ENCODE assay signal across 28 mouse cellular contexts in genomic region chr12:102748256-102748655, GRCm38 (mm10). TPM values are rescaled to one million over a fixed set of nuclear protein-coding genes. Genes with fewer than 3 reads are reported as not detected.
DNase-seq lines count a peak whose midpoint lies in the region; ATAC-seq and TF ChIP-seq lines count a peak whose summit lies in the region.
"Had no signal": no experiment of that assay in that cellular context is flagged by ENCODE, and none has a peak within 500 bp of the region (broad histone marks: within the 10 kb centered on the region; RNA-seq: fewer than 3 reads in every experiment).

No protein-coding gene starts in this region.

- H3K4me1 ChIP-seq in heart, embryonic 10.5 days, result peaks cover 10% of the 10 kb centered on the region
- peaks cover 8% of the 10 kb centered on the region; the same call in 1 of the 2 replicates for H3K4me1 ChIP-seq in heart, embryonic 11.5 days (ENCODE audit: control insufficient read depth, insufficient read depth, low read length)
- H3K4me1 ChIP-seq in lung, postnatal 0 days (ENCODE audit: insufficient read depth, low read depth, low read length), result peaks cover 5% of the 10 kb centered on the region; the same call in 1 of the 2 replicates
- H3K4me1 ChIP-seq in lung, adult 2 months (ENCODE audit: control insufficient read depth, insufficient read depth, low read length), result peaks cover 7% of the 10 kb centered on the region

- TF ChIP-seq EP300 in lung, postnatal 0 days (IDR thresholded peaks at IDR 0.05), result no peak

- H3K27ac ChIP-seq in heart, embryonic 10.5 days, result no peak overlapping the region
- H3K27ac ChIP-seq in heart, embryonic 11.5 days (ENCODE audit: low read depth, low read length), result no peak overlapping the region
- no peak overlapping the region for H3K27ac ChIP-seq in lung, postnatal 0 days (ENCODE audit: low read length)
- peak overlapping the region; percentile 45 for H3K27ac ChIP-seq in macrophage
- H3K27ac ChIP-seq: embryonic facial prominence, embryonic 15.5 days; forebrain, embryonic 15.5 days; heart, adult 2 months; heart, embryonic 13.5 days; hindbrain, embryonic 12.5 days had no signal

- H3K27me3 ChIP-seq in heart, embryonic 10.5 days (ENCODE audit: insufficient read depth, poor library complexity, severe bottlenecking), result no peaks in the 10 kb centered on the region
- no peaks in the 10 kb centered on the region for H3K27me3 ChIP-seq in heart, embryonic 11.5 days (ENCODE audit: control insufficient read depth, insufficient read depth, low read length)
- H3K27me3 ChIP-seq in lung, postnatal 0 days (replicated peaks; ENCODE audit: insufficient read depth, low read length), result no peaks in the 10 kb centered on the region
- H3K27me3 ChIP-seq: CH12.LX; embryonic facial prominence, embryonic 15.5 days; forebrain, embryonic 15.5 days; heart, embryonic 13.5 days; hindbrain, embryonic 12.5 days had no signal

- H3K4me3 ChIP-seq in heart, embryonic 10.5 days, result no peak overlapping the region
- H3K4me3 ChIP-seq in heart, embryonic 11.5 days (ENCODE audit: low read depth, low read length), result no peak overlapping the region
- no peak overlapping the region for H3K4me3 ChIP-seq in lung, postnatal 0 days (ENCODE audit: low read depth, low read length)
- H3K4me3 ChIP-seq in lung, adult 2 months (replicated peaks; ENCODE audit: extremely low read depth, low read depth, low read length), result no peak overlapping the region
- no peak overlapping the region for H3K4me3 ChIP-seq in macrophage (ENCODE audit: inconsistent target)
- H3K4me3 ChIP-seq: embryonic facial prominence, embryonic 15.5 days; forebrain, embryonic 15.5 days; heart, adult 2 months; heart, embryonic 13.5 days; hindbrain, embryonic 12.5 days had no signal

- H3K36me3 ChIP-seq in heart, embryonic 10.5 days, result peaks cover 19% of the 10 kb centered on the region
- 0 out of 2 replicates have a peak, but pooled peaks cover 3% of the 10 kb centered on the region for H3K36me3 ChIP-seq in heart, embryonic 11.5 days (ENCODE audit: control insufficient read depth, insufficient read depth, low read length)
- no peaks in the 10 kb centered on the region for H3K36me3 ChIP-seq in lung, postnatal 0 days (ENCODE audit: insufficient read depth, low read length)
- H3K36me3 ChIP-seq in macrophage (ENCODE audit: inconsistent target), result no peaks in the 10 kb centered on the region

- H3K9me3 ChIP-seq in heart, embryonic 10.5 days, result no peaks in the 10 kb centered on the region
- H3K9me3 ChIP-seq in heart, embryonic 11.5 days (replicated peaks; ENCODE audit: control insufficient read depth, low read length), result no peaks in the 10 kb centered on the region
- H3K9me3 ChIP-seq in lung, postnatal 0 days (ENCODE audit: low read length), result no peaks in the 10 kb centered on the region
- H3K9me3 ChIP-seq: embryonic facial prominence, embryonic 15.5 days; forebrain, embryonic 15.5 days; heart, embryonic 13.5 days; hindbrain, embryonic 12.5 days had no signal

- ATAC-seq in heart, embryonic 11.5 days (replicated peaks; ENCODE audit: insufficient number of reproducible peaks, low FRiP score, low TSS enrichment), result no peak
- ATAC-seq in lung, postnatal 0 days, result no peak
- ATAC-seq in erythroblast, adult 5-6 weeks (replicated peaks; ENCODE audit: low FRiP score, poor library complexity, severe bottlenecking), result no peak
- ATAC-seq: forebrain, embryonic 15.5 days; hindbrain, embryonic 16.5 days had no signal

- no peak overlapping the region for H3K4me2 ChIP-seq in heart, embryonic 11.5 days
- no peak overlapping the region for H3K4me2 ChIP-seq in lung, postnatal 0 days (replicated peaks; ENCODE audit: low read depth, low read length)
- H3K4me2 ChIP-seq: embryonic facial prominence, embryonic 15.5 days; forebrain, embryonic 15.5 days; heart, embryonic 13.5 days; hindbrain, embryonic 12.5 days had no signal

- H3K79me2 ChIP-seq in macrophage (ENCODE audit: inconsistent target), result peaks cover 85% of the 10 kb centered on the region

- no peak overlapping the region for H3K9ac ChIP-seq in heart, embryonic 11.5 days (ENCODE audit: low read depth, low read length)
- H3K9ac ChIP-seq in lung, postnatal 0 days (replicated peaks; ENCODE audit: low read depth), result no peak overlapping the region
- H3K9ac ChIP-seq: embryonic facial prominence, embryonic 15.5 days; forebrain, embryonic 15.5 days; heart, embryonic 13.5 days; hindbrain, embryonic 12.5 days had no signal

- no peak for TF ChIP-seq POLR2A in lung, adult 2 months (IDR thresholded peaks at IDR 0.05; ENCODE audit: borderline replicate concordance, extremely low read depth, low read depth, low read length)

- no peak for TF ChIP-seq CTCF in lung, postnatal 0 days (IDR thresholded peaks at IDR 0.05)
- no peak for TF ChIP-seq CTCF in lung, adult 2 months (IDR thresholded peaks at IDR 0.05; ENCODE audit: insufficient read depth, low read length)

- DNase-seq in heart, embryonic 10.5 days (ENCODE audit: low spot score), result peak; percentile 54
- DNase-seq in lung, postnatal 0 days (ENCODE audit: low spot score), result peak; percentile 32
- no peak for DNase-seq in lung, adult 2 months
- no peak for DNase-seq in kidney, postnatal 14 days
- DNase-seq: adrenal gland, adult 8-10 months; adrenal gland, postnatal 36 days; cerebellum, adult 11 months; cerebellum, adult 8-10 months; cerebellum, postnatal 14 days; embryo, embryonic 11 days; gastrocnemius, postnatal 36 days; heart, adult 2 months; heart, postnatal 36 days had no signal

- WGBS in heart, embryonic 10.5 days, result 83% methylated on average over 3 of the region's 3 CpGs
- WGBS in heart, embryonic 11.5 days (ENCODE audit: insufficient replicate concordance), result 81% methylated on average over 3 of the region's 3 CpGs
- 77% methylated on average over 3 of the region's 3 CpGs for WGBS in lung, postnatal 0 days
- WGBS in lung, adult 2 months, result 78% methylated on average over 3 of the region's 3 CpGs
- 29% methylated on average over 3 of the region's 3 CpGs for WGBS in macrophage (ENCODE audit: missing documents)

RNA-seq across cellular contexts. Expression of gene Tmem251, which starts 4.7 kb away (rescaled TPM):
- 8.6 and 9.5 TPM in 2 replicates for polyA plus RNA-seq in heart, embryonic 10.5 days (2016; fragmentation: Nextera tagmentation; extraction: Ambion mirVana)
- 7.4 and 7.9 TPM in 2 replicates for polyA plus RNA-seq in heart, embryonic 11.5 days (2014; fragmentation: Nextera tagmentation; extraction: Ambion mirVana)
- 9.9 and 12.5 TPM in 2 replicates for polyA plus RNA-seq in lung, postnatal 0 days (2015; fragmentation: Nextera tagmentation; extraction: Ambion mirVana)
- polyA plus RNA-seq in lung, adult 2 months (2012; rRNA removed), result 2.1 and 2.6 TPM in 2 replicates
- total RNA-seq in macrophage (2018; cell fraction: chromatin; rRNA removed), result 10 to 100 TPM in 20 of 26 experiments, 1 to 10 TPM in 6; 2.8 to 25.3 (median 14.0) TPM
- total RNA-seq in macrophage (2018; cell fraction: cytosol; rRNA removed), result 10 to 100 TPM in 23 of 26 experiments, 1 to 10 TPM in 3; 9.5 to 18.3 (median 13.8) TPM
- 10 to 100 TPM in 25 of 26 experiments, 1 to 10 TPM in 1; 4.4 to 35.3 (median 23.1) TPM for total RNA-seq in macrophage (2018; cell fraction: nucleus; rRNA removed)
- 11.4 to 13.5 TPM (median 12.9 TPM) in 3 replicates for polyA plus RNA-seq in macrophage (2018)
- total RNA-seq in erythroblast, adult 5-6 weeks (2015; ENCODE audit: low replicate concordance), result 4.4 and 4.6 TPM in 2 replicates
- 5.5 and 10.3 TPM in 2 replicates for total RNA-seq in erythroblast, adult 5-6 weeks (2017; ENCODE audit: low replicate concordance)

RNA-seq across cellular contexts. Expression of gene Moap1, which starts 4.8 kb away (rescaled TPM):
- 24.0 and 24.8 TPM in 2 replicates for polyA plus RNA-seq in heart, embryonic 10.5 days (2016; fragmentation: Nextera tagmentation; extraction: Ambion mirVana)
- 21.1 and 23.7 TPM in 2 replicates for polyA plus RNA-seq in heart, embryonic 11.5 days (2014; fragmentation: Nextera tagmentation; extraction: Ambion mirVana)
- polyA plus RNA-seq in lung, postnatal 0 days (2015; fragmentation: Nextera tagmentation; extraction: Ambion mirVana), result 9.7 and 10.1 TPM in 2 replicates
- polyA plus RNA-seq in lung, adult 2 months (2012; rRNA removed), result 0.45 and 0.63 TPM in 2 replicates
- 10 to 100 TPM in 3 of 26 experiments, 1 to 10 TPM in 23; 2.2 to 13.7 (median 6.4) TPM for total RNA-seq in macrophage (2018; cell fraction: chromatin; rRNA removed)
- total RNA-seq in macrophage (2018; cell fraction: cytosol; rRNA removed), result 10 to 100 TPM in 1 of 26 experiments, 1 to 10 TPM in 25; 4.4 to 10.2 (median 7.2) TPM
- 10 to 100 TPM in 7 of 26 experiments, 1 to 10 TPM in 19; 2.1 to 12.4 (median 8.1) TPM for total RNA-seq in macrophage (2018; cell fraction: nucleus; rRNA removed)
- 4.7 to 7.2 TPM (median 6.1 TPM) in 3 replicates for polyA plus RNA-seq in macrophage (2018)
- total RNA-seq in erythroblast, adult 5-6 weeks (2015; ENCODE audit: low replicate concordance), result 0.84 and 2.1 TPM in 2 replicates
- total RNA-seq in erythroblast, adult 5-6 weeks (2017; ENCODE audit: low replicate concordance), result 2.0 and 2.2 TPM in 2 replicates

RNA-seq across cellular contexts. Expression of gene Gm28051, which starts 9.3 kb away (rescaled TPM):
- polyA plus RNA-seq in heart, embryonic 10.5 days (2016; fragmentation: Nextera tagmentation; extraction: Ambion mirVana), result not detected in 2 replicates
- polyA plus RNA-seq in heart, embryonic 11.5 days (2014; fragmentation: Nextera tagmentation; extraction: Ambion mirVana), result not detected in 2 replicates
- polyA plus RNA-seq in lung, postnatal 0 days (2015; fragmentation: Nextera tagmentation; extraction: Ambion mirVana), result not detected in 2 replicates
- polyA plus RNA-seq in lung, adult 2 months (2012; rRNA removed), result not detected in 2 replicates
- not detected for total RNA-seq in macrophage (2018; cell fraction: chromatin; rRNA removed)
- not detected for total RNA-seq in macrophage (2018; cell fraction: cytosol; rRNA removed)
- total RNA-seq in macrophage (2018; cell fraction: nucleus; rRNA removed), result not detected
- polyA plus RNA-seq in macrophage (2018), result not detected in 3 replicates
- total RNA-seq in erythroblast, adult 5-6 weeks (2015; ENCODE audit: low replicate concordance), result not detected in 2 replicates
- total RNA-seq in erythroblast, adult 5-6 weeks (2017; ENCODE audit: low replicate concordance), result not detected in 2 replicates
- total RNA-seq: adrenal gland, adult 8-10 months; adrenal gland, postnatal 36 days; CH12.LX; common myeloid progenitor, adult 5-6 weeks; gastrocnemius, adult 8-10 months; gastrocnemius, postnatal 36 days; heart, adult 2 months; heart, postnatal 36 days had no signal
- polyA plus RNA-seq: brain, embryonic 14.5 days; embryonic facial prominence, embryonic 11.5 days; embryonic facial prominence, embryonic 15.5 days; forebrain, embryonic 11.5 days; forebrain, embryonic 15.5 days; heart, adult 2 months; heart, embryonic 13.5 days; heart, postnatal 0 days; hindbrain, embryonic 12.5 days; hindbrain, embryonic 16.5 days had no signal

RNA-seq across cellular contexts. Expression of gene Gon7, which starts 9.3 kb away (rescaled TPM):
- 32.5 and 36.3 TPM in 2 replicates for polyA plus RNA-seq in heart, embryonic 10.5 days (2016; fragmentation: Nextera tagmentation; extraction: Ambion mirVana)
- polyA plus RNA-seq in heart, embryonic 11.5 days (2014; fragmentation: Nextera tagmentation; extraction: Ambion mirVana), result 25.2 and 26.4 TPM in 2 replicates
- 15.1 and 17.6 TPM in 2 replicates for polyA plus RNA-seq in lung, postnatal 0 days (2015; fragmentation: Nextera tagmentation; extraction: Ambion mirVana)
- 13.3 and 16.8 TPM in 2 replicates for polyA plus RNA-seq in lung, adult 2 months (2012; rRNA removed)
- total RNA-seq in macrophage (2018; cell fraction: chromatin; rRNA removed), result 10 to 100 TPM in 22 of 26 experiments, 1 to 10 TPM in 4; 6.5 to 23.9 (median 13.9) TPM
- total RNA-seq in macrophage (2018; cell fraction: cytosol; rRNA removed), result 10 to 100 TPM in 8 of 26 experiments, 1 to 10 TPM in 18; 7.2 to 12.6 (median 9.0) TPM
- total RNA-seq in macrophage (2018; cell fraction: nucleus; rRNA removed), result 10 to 100 TPM in 19 of 26 experiments, 1 to 10 TPM in 7; 6.5 to 22.7 (median 15.9) TPM
- 5.2 to 11.5 TPM (median 9.4 TPM) in 3 replicates for polyA plus RNA-seq in macrophage (2018)
- total RNA-seq in erythroblast, adult 5-6 weeks (2015; ENCODE audit: low replicate concordance), result 5.0 and 9.6 TPM in 2 replicates
- total RNA-seq in erythroblast, adult 5-6 weeks (2017; ENCODE audit: low replicate concordance), result 2.5 and 13.1 TPM in 2 replicates

RNA-seq across cellular contexts. Expression of gene Ubr7, which starts 9.5 kb away (rescaled TPM):
- 40.0 and 40.6 TPM in 2 replicates for polyA plus RNA-seq in heart, embryonic 10.5 days (2016; fragmentation: Nextera tagmentation; extraction: Ambion mirVana)
- 35.8 and 41.8 TPM in 2 replicates for polyA plus RNA-seq in heart, embryonic 11.5 days (2014; fragmentation: Nextera tagmentation; extraction: Ambion mirVana)
- polyA plus RNA-seq in lung, postnatal 0 days (2015; fragmentation: Nextera tagmentation; extraction: Ambion mirVana), result 20.7 and 23.1 TPM in 2 replicates
- 11.4 and 14.6 TPM in 2 replicates for polyA plus RNA-seq in lung, adult 2 months (2012; rRNA removed)
- 10 to 100 TPM in 10 of 26 experiments, 1 to 10 TPM in 16; 2.9 to 18.2 (median 8.2) TPM for total RNA-seq in macrophage (2018; cell fraction: chromatin; rRNA removed)
- 10 to 100 TPM; 10.3 to 29.2 (median 22.4) TPM for total RNA-seq in macrophage (2018; cell fraction: cytosol; rRNA removed)
- total RNA-seq in macrophage (2018; cell fraction: nucleus; rRNA removed), result 10 to 100 TPM in 18 of 26 experiments, 1 to 10 TPM in 8; 6.3 to 21.8 (median 13.2) TPM
- polyA plus RNA-seq in macrophage (2018), result 11.5 to 23.4 TPM (median 20.9 TPM) in 3 replicates
- 5.6 and 12.5 TPM in 2 replicates for total RNA-seq in erythroblast, adult 5-6 weeks (2015; ENCODE audit: low replicate concordance)
- total RNA-seq in erythroblast, adult 5-6 weeks (2017; ENCODE audit: low replicate concordance), result 15.2 and 18.3 TPM in 2 replicates

Comparison
In these comparisons a context has a peak if more than half of its experiments do, and no peak if none do; other contexts are left out.
1. DNase-seq: peak in heart, embryonic 10.5 days (single experiment) and lung, postnatal 0 days (single experiment); none in lung, adult 2 months (single experiment) and kidney, postnatal 14 days (single experiment).